Mouse (Mus musculus): ENCODE measurements around the gene Prcp. TPM values are rescaled to one million over a fixed set of nuclear protein-coding genes. Genes with fewer than 3 reads are reported as not detected.

The Prcp gene
- total RNA-seq (2021): 10 to 100 TPM; 15.3 TPM
- long read RNA-seq, transcript Prcp-201 (9 exons, 2,967 nt): major isoform, 11 of 16 reads
- long read RNA-seq, partial matches to known transcripts: 0 of 16 reads
- long read RNA-seq, other reads (novel, unspliced or antisense): 2 of 16 reads

- peak; percentile 98 for DNase-seq (ENCODE audit: low spot score in 2 of 2)
Observed at GRCm38 (mm10) chr7:92874116-92874675, at the start of gene Prcp, which contains the start of gene Ddias. Gene Prcp, plus strand, starts transcription at chr7:92874470. Gene Ddias, minus strand, starts transcription at chr7:92874247.

GRCm38 (mm10) chr7:92826248-92826647 is 48.0 kb upstream of the Prcp start:
- no peak for DNase-seq (ENCODE audit: low spot score in 2 of 2)

- no peak for DNase-seq (ENCODE audit: low spot score in 2 of 2)
Observed at GRCm38 (mm10) chr7:92827981-92828380, 46.3 kb upstream of the Prcp start.

- DNase-seq (ENCODE audit: low spot score in 2 of 2): no peak
Observed at GRCm38 (mm10) chr7:92832395-92832794, 41.9 kb upstream of the Prcp start.

- DNase-seq (ENCODE audit: low spot score in 2 of 2): no peak
Observed at GRCm38 (mm10) chr7:92834391-92834790, 39.9 kb upstream of the Prcp start.

- no peak for DNase-seq (ENCODE audit: low spot score in 2 of 2)
Observed at GRCm38 (mm10) chr7:92836447-92836846, 37.8 kb upstream of the Prcp start.

- DNase-seq (ENCODE audit: low spot score in 2 of 2): no peak
Observed at GRCm38 (mm10) chr7:92837226-92837625, 37.0 kb upstream of the Prcp start.

- DNase-seq (ENCODE audit: low spot score in 2 of 2): no peak
Observed at GRCm38 (mm10) chr7:92837907-92838306, 36.4 kb upstream of the Prcp start.

- no peak for DNase-seq (ENCODE audit: low spot score in 2 of 2)
Observed at GRCm38 (mm10) chr7:92842254-92842653, 32.0 kb upstream of the Prcp start.

GRCm38 (mm10) chr7:92848246-92848645 is 26.0 kb upstream of the Prcp start:
- DNase-seq (ENCODE audit: low spot score in 2 of 2): no peak

- DNase-seq (ENCODE audit: low spot score in 2 of 2): no peak
Observed at GRCm38 (mm10) chr7:92866526-92866925, 7.7 kb upstream of the Prcp start.

- no peak for DNase-seq (ENCODE audit: low spot score in 2 of 2)
Observed at GRCm38 (mm10) chr7:92870161-92870560, 4.1 kb upstream of the Prcp start.

GRCm38 (mm10) chr7:92871596-92871995 is 2.7 kb upstream of the Prcp start:
- no peak for DNase-seq (ENCODE audit: low spot score in 2 of 2)

GRCm38 (mm10) chr7:92874761-92875408 is 615 bp downstream of the Prcp start:
- DNase-seq (ENCODE audit: low spot score in 2 of 2): peak; percentile 76 to 84

GRCm38 (mm10) chr7:92876066-92876465 is 1.8 kb downstream of the Prcp start:
- DNase-seq (ENCODE audit: low spot score in 2 of 2): peak in 1 of 2 experiments; percentile 13

- DNase-seq (ENCODE audit: low spot score in 2 of 2): no peak
Observed at GRCm38 (mm10) chr7:92876538-92876937, 2.3 kb downstream of the Prcp start.

GRCm38 (mm10) chr7:92878575-92879285 is 4.5 kb downstream of the Prcp start:
- DNase-seq (ENCODE audit: low spot score in 2 of 2): no peak

GRCm38 (mm10) chr7:92883850-92884716 is 9.8 kb downstream of the Prcp start:
- no peak for DNase-seq (ENCODE audit: low spot score in 2 of 2)

- no peak for DNase-seq (ENCODE audit: low spot score in 2 of 2)
Observed at GRCm38 (mm10) chr7:92884998-92885660, 10.9 kb downstream of the Prcp start.

- no peak for DNase-seq (ENCODE audit: low spot score in 2 of 2)
Observed at GRCm38 (mm10) chr7:92886801-92887200, 12.5 kb downstream of the Prcp start.

GRCm38 (mm10) chr7:92887230-92887629 is 13.0 kb downstream of the Prcp start:
- DNase-seq (ENCODE audit: low spot score in 2 of 2): no peak

Measured in layer of hippocampus, postnatal 10 days (tissue).